Mouse (Mus musculus) telencephalon, adult 2 months (tissue): ENCODE measurements at regions not wholly inside any gene's neighbourhood (a gene's known extent, or its start where the extent isn't known, plus 50 kb on each side); places are given as distances from the start of the nearest gene placed in this dataset.
A peak's percentile ranks its signal among the peaks of the same experiment; 100 is the strongest.

Experiments
- DNase-seq: peaks from one replicate; pipeline ENCODE4 v3.0.0-alpha.2; 2011; ENCODE audit warnings: low read depth, low spot score

DNA sequence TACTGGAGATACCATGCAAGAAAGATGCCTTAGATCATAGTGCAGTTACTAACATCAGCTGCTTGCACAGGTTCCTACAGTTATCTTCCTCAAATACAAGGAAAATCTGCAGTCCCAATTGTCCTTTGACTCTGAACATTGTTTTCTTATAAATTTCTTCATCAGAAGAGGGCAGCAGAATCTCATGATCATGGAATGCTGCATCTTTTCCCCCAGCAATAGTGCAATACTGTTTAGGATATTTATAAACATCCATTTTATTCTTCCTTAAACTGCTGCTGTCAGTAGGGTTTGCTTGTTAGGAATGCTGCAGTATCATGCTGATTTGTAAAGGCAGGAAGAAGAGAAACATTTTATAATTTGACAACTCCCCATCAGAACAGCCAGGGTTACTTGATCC, 1088.7 kb downstream of the Otol1 start:
- peak; percentile 16 for DNase-seq

DNA sequence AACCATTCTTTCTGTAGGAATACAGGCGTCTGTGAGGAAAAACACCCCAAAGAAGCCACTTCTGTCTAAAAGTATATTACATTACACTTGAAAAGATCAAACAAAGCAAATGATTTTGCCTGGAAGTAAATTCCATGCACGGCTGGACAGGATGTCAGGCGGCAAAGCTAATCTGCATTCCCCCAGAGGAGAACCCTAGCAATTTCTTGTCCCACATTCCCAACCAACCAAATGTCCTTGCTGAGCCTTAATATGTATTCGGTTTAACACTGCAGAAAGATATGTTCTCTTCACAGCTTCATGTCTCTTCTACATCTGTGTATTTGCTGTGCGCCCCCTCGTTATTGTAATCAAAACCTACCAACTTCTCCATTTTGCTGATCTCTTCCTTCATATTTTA, 1096.1 kb downstream of the Otol1 start:
- DNase-seq: no peak

DNA sequence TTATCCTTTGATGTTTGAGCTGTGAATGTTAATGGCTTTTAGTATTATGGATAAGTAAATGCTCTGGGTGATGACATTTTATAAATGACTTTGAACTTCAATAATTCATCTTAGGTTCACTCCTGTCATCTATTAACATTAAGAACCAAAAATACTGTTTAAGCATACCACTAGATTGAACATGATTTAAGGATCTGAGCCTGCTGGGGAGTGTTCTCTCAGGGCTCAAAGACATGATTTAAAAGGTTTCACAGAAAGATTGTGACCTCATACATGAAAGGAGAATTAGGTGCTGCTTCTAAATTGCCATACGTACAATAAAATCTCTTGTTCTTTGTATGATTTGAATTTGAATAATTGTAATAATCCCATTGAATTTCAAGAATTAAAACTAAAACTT, 1137.8 kb downstream of the Otol1 start:
- no peak for DNase-seq
